Mouse (Mus musculus) ES-E14 (cell line): Measurements from ENCODE around the gene Tnfaip1. TPM values are rescaled to one million over a fixed set of nuclear protein-coding genes. Genes with fewer than 3 reads are reported as not detected.

Experiments used
- DNase-seq: peaks from one replicate; pipeline ENCODE4 v3.0.0-alpha.2; 2013; ENCODE audit warnings: low read depth, low spot score
- H3K27ac ChIP-seq: 2 replicates; pipeline ENCODE4 v1.5.1; 2012; ENCODE audit warnings: low read depth, mild to moderate bottlenecking, low read length, moderate library complexity, mixed read lengths; ENCODE audit not compliant: poor library complexity, insufficient read depth, severe bottlenecking
- H3K36me3 ChIP-seq: 2 replicates; pipeline ENCODE4 v1.6.1; 2012; ENCODE audit warnings: mild to moderate bottlenecking, low read length, moderate library complexity, mixed read lengths; ENCODE audit not compliant: control insufficient read depth, poor library complexity, insufficient read depth, severe bottlenecking
- H3K4me1 ChIP-seq, 2 experiments: fragments of 150-350 bp in 1 of 2; sonication (generic) in 1 of 2; 2 replicates each; pipeline ENCODE4 v1.6.1; 2012; ENCODE audit warnings: low read length in 2 of 2, mild to moderate bottlenecking in 1 of 2, mixed read lengths in 1 of 2; ENCODE audit not compliant: control insufficient read depth in 2 of 2, insufficient read depth in 2 of 2, poor library complexity in 1 of 2
- H3K4me3 ChIP-seq, 2 experiments: fragments of 150-350 bp in 1 of 2; sonication (generic) in 1 of 2; 2 replicates each; pipeline ENCODE4 v1.5.1; 2012; ENCODE audit warnings: low read length in 2 of 2, low read depth in 1 of 2, mild to moderate bottlenecking in 1 of 2, mixed read lengths in 1 of 2; ENCODE audit not compliant: insufficient read depth in 1 of 2, poor library complexity in 1 of 2, severe bottlenecking in 1 of 2
- H3K9ac ChIP-seq: 2 replicates; pipeline ENCODE4 v1.6.1; 2012; ENCODE audit warnings: low read depth, mild to moderate bottlenecking, low read length, mixed read lengths; ENCODE audit not compliant: poor library complexity, insufficient read depth, severe bottlenecking
- H3K9me3 ChIP-seq: fragments of 150-350 bp; sonication (generic); 2 replicates; pipeline ENCODE4 v1.6.1; 2012; ENCODE audit warnings: low read depth, mild to moderate bottlenecking, low read length; ENCODE audit not compliant: control insufficient read depth, insufficient read depth
- CHD2 ChIP-seq: IDR thresholded peaks from 2 replicates; pipeline ENCODE4 v1.6.1; 2014; ENCODE audit warnings: mild to moderate bottlenecking, low read depth, low read length, inconsistent platforms
- HCFC1 ChIP-seq: IDR thresholded peaks from 2 replicates; pipeline ENCODE4 v1.6.1; 2012; ENCODE audit warnings: low read length, inconsistent platforms, borderline replicate concordance; ENCODE audit not compliant: insufficient read depth
- MAFK ChIP-seq: IDR thresholded peaks from 2 replicates; pipeline ENCODE4 v1.6.1; 2014; ENCODE audit warnings: mild to moderate bottlenecking, low read depth, low read length, inconsistent platforms; ENCODE audit not compliant: insufficient read depth
- ZC3H11A ChIP-seq: IDR thresholded peaks from 2 replicates; pipeline ENCODE4 v1.6.1; 2012; ENCODE audit warnings: low read depth, mild to moderate bottlenecking, inconsistent platforms, low read length, borderline replicate concordance
- ZNF384 ChIP-seq: IDR thresholded peaks from 2 replicates; pipeline ENCODE4 v1.6.1; 2012; ENCODE audit warnings: low read depth, low read length, inconsistent platforms
- in situ Hi-C, 2 experiments: fragments of 600-800 bp; cut with MboI; formaldehyde crosslinking; loops; one replicate each; pipeline ENCODE4 v1.15.1; 2025; ENCODE audit warnings: low sequenced_read_pairs in 2 of 2, inconsistent platforms in 1 of 2; ENCODE audit not compliant: unreplicated experiment in 2 of 2
- total RNA-seq: library from RNA; depleted of rRNA; stranded (reverse); fragments of 300-350 nt; gene quantifications from 2 replicates; pipeline ENCODE4 v1.2.3, GENCODE M21; 2012

The Tnfaip1 gene
- total RNA-seq, 1 experiment, result 28.3 TPM

DNA sequence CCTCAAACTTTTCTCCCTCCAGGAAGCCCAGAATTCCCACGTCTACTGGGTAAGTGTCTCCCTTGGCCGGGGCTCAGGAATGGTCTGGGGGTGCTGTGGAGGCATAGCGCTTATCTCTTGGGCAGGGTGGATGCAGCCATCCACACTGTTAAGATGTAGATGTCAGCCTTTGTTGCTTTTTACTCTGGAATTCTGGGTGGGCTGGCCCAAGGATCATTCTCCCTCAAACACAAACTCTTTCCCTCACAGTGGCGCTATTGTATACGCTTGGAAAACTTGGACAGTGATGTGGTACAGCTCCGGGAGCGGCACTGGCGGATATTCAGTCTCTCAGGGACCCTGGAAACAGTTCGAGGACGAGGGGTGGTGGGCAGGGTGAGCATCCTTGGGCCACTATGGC, 17.2 kb downstream of the Tnfaip1 start:
- TF ChIP-seq ZC3H11A, result no peak
- TF ChIP-seq HCFC1, result no peak
- no peak for TF ChIP-seq CHD2
- no peak for TF ChIP-seq MAFK
- no peak for TF ChIP-seq ZNF384
- peaks cover 0 to 3% of the 10 kb centered on the region in 2 experiments; a peak in 1 of 4 replicates for H3K4me1 ChIP-seq
- H3K4me3 ChIP-seq, result no peak overlapping the region
- in situ Hi-C loops, result no loop called here
- H3K9ac ChIP-seq, result no peak overlapping the region
- H3K27ac ChIP-seq, result no peak overlapping the region
- H3K36me3 ChIP-seq, result peaks cover 67% of the 10 kb centered on the region
- no peak for DNase-seq
- H3K9me3 ChIP-seq, result no peaks in the 10 kb centered on the region

DNA sequence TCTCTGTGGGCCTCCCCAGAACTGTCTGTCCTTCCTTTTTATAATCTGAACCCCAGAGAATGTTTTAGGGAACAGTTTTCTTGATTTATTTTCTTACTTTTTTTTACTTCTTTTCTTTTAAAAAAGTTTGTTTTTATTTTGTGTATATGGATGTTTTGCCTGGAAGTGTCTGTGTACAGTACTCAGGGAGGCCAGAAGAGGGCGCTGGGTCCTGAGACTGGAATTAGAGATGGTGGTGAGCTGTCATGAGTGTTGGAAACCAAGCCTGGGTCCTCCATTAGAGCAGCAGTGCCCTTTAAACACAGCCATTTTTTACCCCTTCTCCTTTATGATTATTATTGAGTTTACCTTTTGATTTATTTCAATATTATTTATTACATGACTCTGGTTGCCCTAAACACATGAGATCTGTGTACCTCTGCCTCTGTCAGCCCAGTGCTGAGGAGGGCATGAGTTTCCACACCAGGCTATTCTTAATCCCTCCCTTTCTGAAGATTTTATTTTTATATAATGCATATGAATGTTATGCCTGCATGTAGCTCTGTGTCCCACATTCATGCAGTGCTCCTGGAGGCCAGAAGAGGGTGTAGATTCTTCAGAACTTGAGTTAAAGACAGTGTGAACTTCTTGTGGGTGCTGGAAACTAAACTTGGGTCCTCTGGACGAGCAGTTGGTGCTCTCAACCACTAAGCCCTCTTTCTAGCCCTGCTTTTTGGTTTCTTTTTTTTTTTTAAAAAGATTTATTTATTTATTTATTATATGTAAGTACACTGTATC, 20.4 kb downstream of the Tnfaip1 start:
- H3K36me3 ChIP-seq, result peaks cover 42% of the 10 kb centered on the region

GRCm38 (mm10) chr11:78513106-78513790, 22.9 kb downstream of the Tnfaip1 start:
- DNase-seq, result no peak
- peak overlapping the region; percentile 82 to 93 for H3K4me3 ChIP-seq
- in situ Hi-C loops, result no loop called here
- no peaks in the 10 kb centered on the region for H3K9me3 ChIP-seq
- H3K36me3 ChIP-seq, result peaks cover 35% of the 10 kb centered on the region
- no peak for TF ChIP-seq ZC3H11A
- TF ChIP-seq ZNF384, result no peak
- TF ChIP-seq HCFC1, result no peak
- TF ChIP-seq MAFK, result no peak
- TF ChIP-seq CHD2, result no peak
- peaks cover 0 to 8% of the 10 kb centered on the region in 2 experiments; a peak in 2 of 4 replicates for H3K4me1 ChIP-seq
- H3K9ac ChIP-seq, result peak overlapping the region; percentile 68; the same call in 1 of the 2 replicates
- H3K27ac ChIP-seq, result peak overlapping the region; percentile 44; the same call in 1 of the 2 replicates

More for the DNA sequence above, 20.4 kb downstream of the Tnfaip1 start:
- no peak for DNase-seq
- no peak overlapping the region for H3K9ac ChIP-seq
- H3K4me3 ChIP-seq, result no peak overlapping the region
- no peaks in the 10 kb centered on the region for H3K9me3 ChIP-seq
- in situ Hi-C loops, result no loop called here
- H3K4me1 ChIP-seq, result peaks cover 0 to 9% of the 10 kb centered on the region in 2 experiments; a peak in 2 of 4 replicates
- no peak for TF ChIP-seq CHD2
- TF ChIP-seq ZC3H11A, result peak; percentile 27; the same call in 1 of the 2 replicates
- H3K27ac ChIP-seq, result no peak overlapping the region

DNA sequence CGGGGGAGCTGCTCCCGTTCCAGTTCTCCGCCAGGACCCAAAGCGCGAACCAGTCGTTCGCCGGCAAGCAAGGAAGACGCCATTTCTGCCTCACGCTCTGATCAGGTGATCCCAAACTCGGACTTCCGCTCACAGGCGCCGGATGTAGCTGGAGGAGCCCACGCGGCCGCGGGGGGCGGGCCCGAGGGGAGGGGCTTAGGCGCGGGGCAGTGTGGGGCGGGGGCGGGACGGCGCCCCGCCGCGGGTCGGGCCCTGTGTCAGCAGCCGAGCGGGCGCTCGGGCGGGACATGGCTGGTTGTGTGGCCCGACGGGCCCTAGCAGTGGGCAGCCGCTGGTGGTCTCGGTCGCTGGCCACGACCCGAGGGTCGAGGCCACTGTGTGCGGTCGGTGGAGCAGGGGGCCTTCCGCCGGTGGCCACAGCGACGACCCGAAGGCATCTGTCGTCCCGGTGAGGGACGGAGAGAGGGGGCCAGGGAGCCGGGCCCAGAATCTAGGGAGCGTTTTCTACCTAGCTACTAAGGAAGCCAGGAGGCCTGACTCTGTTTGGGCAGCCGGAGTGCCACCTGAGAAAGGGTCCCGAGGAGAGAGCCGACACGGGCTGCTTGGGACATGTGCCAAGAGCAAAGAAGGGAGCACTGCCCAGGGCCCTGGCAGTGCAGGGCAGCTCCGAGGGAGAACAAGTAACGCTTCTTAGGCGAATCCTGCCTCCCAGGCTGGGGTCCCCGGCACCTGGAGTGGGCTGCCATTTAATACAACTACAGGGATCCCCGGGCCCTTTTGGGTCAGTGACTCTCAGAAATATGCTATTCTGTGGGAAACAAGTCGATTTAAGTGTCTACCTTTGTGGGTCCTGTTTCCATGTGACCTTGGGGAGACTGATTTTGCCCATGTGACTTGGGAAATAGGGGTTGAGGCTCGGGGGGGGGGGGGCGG, 23.8 kb downstream of the Tnfaip1 start, which contains the start of the genes Tmem199 and Poldip2:
Gene Tmem199 (minus strand): TSS at position 148 of the 933 bp plus-strand sequence.
Gene Poldip2 (plus strand): TSS at position 169 of the 933 bp plus-strand sequence.
- peaks cover 0 to 8% of the 10 kb centered on the region in 2 experiments; a peak in 2 of 4 replicates for H3K4me1 ChIP-seq
- peaks cover 33% of the 10 kb centered on the region for H3K36me3 ChIP-seq
- H3K27ac ChIP-seq, result peak within 1 kb of the TSS; percentile 70
- no peak for TF ChIP-seq CHD2
- no peak for TF ChIP-seq MAFK
- peak; percentile 78 for TF ChIP-seq HCFC1
- peak within 1 kb of the TSS; percentile 82 to 93 for H3K4me3 ChIP-seq
- peak; percentile 89 for DNase-seq
- no peaks in the 10 kb centered on the region for H3K9me3 ChIP-seq
- in situ Hi-C loops, result no loop called here
- peak within 1 kb of the TSS; percentile 99 for H3K9ac ChIP-seq
